Mouse (Mus musculus): ENCODE results near the gene Erp44. TPM values are rescaled to one million over a fixed set of nuclear protein-coding genes. Genes with fewer than 3 reads are reported as not detected.

Gene Erp44
- polyA plus RNA-seq (2012; rRNA removed): 27.9 and 29.4 TPM in 2 replicates

DNA sequence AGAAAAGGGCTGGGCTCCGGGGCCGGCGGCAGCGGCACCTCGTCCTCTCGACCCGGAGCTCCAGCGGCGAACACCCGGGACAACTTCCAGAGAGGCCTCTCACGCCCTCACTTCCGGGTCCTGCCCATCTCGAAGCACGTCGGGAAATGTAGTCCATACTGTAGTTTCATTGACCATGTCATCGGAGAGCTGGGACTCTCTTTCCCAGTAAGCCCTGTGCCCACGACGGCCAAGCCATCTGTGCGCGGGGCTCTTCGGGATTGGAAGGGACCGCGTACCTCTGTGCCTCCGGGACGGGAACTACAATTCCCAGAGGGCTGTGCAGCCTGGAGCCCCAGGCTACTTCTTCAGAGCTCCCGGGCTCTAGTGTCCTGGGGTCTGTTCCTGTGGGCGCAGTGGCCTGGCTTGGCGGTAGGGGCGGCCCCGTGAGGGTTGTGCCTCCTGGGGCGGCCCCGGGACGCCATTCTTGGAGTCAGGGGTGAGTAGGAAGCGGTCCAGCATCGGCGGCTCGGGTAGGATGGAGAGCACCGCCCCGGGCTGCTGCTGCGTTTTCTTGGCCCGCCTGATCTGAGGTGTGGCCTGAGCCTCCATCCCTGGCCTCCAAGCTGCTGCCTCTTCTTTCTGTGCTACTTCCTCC is at the start of gene Erp44, which contains the start of gene Invs:
Gene Erp44 (minus strand): TSS at position 61 of the 637 bp plus-strand sequence.
Gene Invs (plus strand): TSS at position 263 of the 637 bp plus-strand sequence.

Other genes with a start within 250 kb of the Erp44 start
- 12.8 and 14.1 TPM in 2 replicates for gene Nr4a3, start 234.4 kb downstream of the Erp44 start, polyA plus RNA-seq (2012; rRNA removed)
- gene Stx17, start 154.6 kb downstream of the Erp44 start, polyA plus RNA-seq (2012; rRNA removed): 11.3 and 12.3 TPM in 2 replicates
- 7.0 and 7.7 TPM in 2 replicates for gene Invs, start 202 bp upstream of the Erp44 start, polyA plus RNA-seq (2012; rRNA removed)
- 30.4 and 31.4 TPM in 2 replicates for gene Tex10, start 193.9 kb upstream of the Erp44 start, polyA plus RNA-seq (2012; rRNA removed)

All from central nervous system, embryonic 18 days (tissue).